Mouse (Mus musculus) E14TG2a.4 (cell line): Measurements from ENCODE around the gene Tinagl1.

Source experiments
- CTCF ChIP-seq: conservative IDR thresholded peaks from 2 replicates; pipeline ENCODE4 v1.5.1; 2014; ENCODE audit warnings: low read length
- NANOG ChIP-seq: IDR thresholded peaks from 2 replicates; pipeline ENCODE4 v1.6.1; 2014; ENCODE audit warnings: borderline replicate concordance, low read length, mixed read lengths
- POU5F1 ChIP-seq: IDR thresholded peaks from 2 replicates; pipeline ENCODE4 v1.6.1; 2014; ENCODE audit warnings: low read length, borderline replicate concordance

- TF ChIP-seq CTCF = no peak
- no peak for TF ChIP-seq POU5F1
- no peak for TF ChIP-seq NANOG
These were observed 38.9 kb upstream of the Tinagl1 start for GRCm38 (mm10) chr4:130213857-130214256.
